Mouse (Mus musculus) limb, embryonic 10.5 days (tissue): ENCODE data around the gene Tsc2. TPM values are rescaled to one million over a fixed set of nuclear protein-coding genes. Genes with fewer than 3 reads are reported as not detected.
A peak's percentile ranks its signal among the peaks of the same experiment; 100 is the strongest.

Experiments
- DNase-seq: peaks from one replicate; pipeline ENCODE4 v3.0.0-alpha.2; 2017; ENCODE audit warnings: low spot score
- H3K27ac ChIP-seq: fragments of 300-500 bp; sonication (generic); 2 replicates; pipeline ENCODE4 v1.5.1; 2016; ENCODE audit warnings: mild to moderate bottlenecking
- H3K27me3 ChIP-seq: fragments of 300-500 bp; sonication (generic); 2 replicates; pipeline ENCODE4 v1.6.1; 2016; ENCODE audit warnings: low read depth, mild to moderate bottlenecking; ENCODE audit not compliant: poor library complexity, severe bottlenecking
- H3K36me3 ChIP-seq: fragments of 300-500 bp; sonication (generic); 2 replicates; pipeline ENCODE4 v1.6.1; 2016; ENCODE audit warnings: mild to moderate bottlenecking, moderate library complexity
- H3K4me1 ChIP-seq: fragments of 300-500 bp; sonication (generic); 2 replicates; pipeline ENCODE4 v1.6.1; 2016
- H3K4me3 ChIP-seq: fragments of 300-500 bp; sonication (generic); 2 replicates; pipeline ENCODE4 v1.5.1; 2016; ENCODE audit warnings: mild to moderate bottlenecking, moderate library complexity
- H3K9me3 ChIP-seq: fragments of 300-500 bp; sonication (generic); replicated peaks from 2 replicates; pipeline ENCODE4 v1.6.1; 2016; ENCODE audit warnings: mild to moderate bottlenecking
- WGBS: fragments of 180-500 bp; shearing (Covaris S2); methylation state at CpG from one replicate; pipeline ENCODE4 v1.1.7; 2016; 5-methylcytosine and 5-hydroxymethylcytosine counted together
- microRNA-seq: library from miRNA; unstranded; fragments of <30 nt; microRNA quantifications from one replicate; pipeline ENCODE4, GENCODE M21; 2017
- polyA plus RNA-seq: library from polyadenylated mRNA; unstranded; fragments of >200 nt; fragmentation: Nextera tagmentation; extraction: Ambion mirVana; gene quantifications from 2 replicates; pipeline ENCODE4 v1.2.1, GENCODE M21; 2016

Gene Tsc2
- polyA plus RNA-seq, 1 experiment from 2014 or later, result 79.5 TPM

GRCm38 (mm10) chr17:24551050-24551444 lies 81.4 kb downstream of the Tsc2 start:
- Histone ChIP-seq H3K9me3 (no peaks in the 10 kb centered on the region), H3K36me3 (no peaks in the 10 kb centered on the region; the same call in 1 of the 2 replicates), H3K4me1 (peaks cover 32% of the 10 kb centered on the region), H3K27me3 (peaks cover 17% of the 10 kb centered on the region), H3K27ac (peak overlapping the region; percentile 93), H3K4me3 (peak overlapping the region; percentile 77)
- WGBS, result 49% methylated on average over 3 of the region's 3 CpGs
- DNase-seq, result no peak

GRCm38 (mm10) chr17:24550416-24551049 lies 81.9 kb downstream of the Tsc2 start:
- Histone ChIP-seq H3K9me3 (no peaks in the 10 kb centered on the region), H3K27me3 (peaks cover 17% of the 10 kb centered on the region), H3K27ac (peak overlapping the region; percentile 93), H3K4me3 (peak overlapping the region; percentile 77), H3K4me1 (peaks cover 32% of the 10 kb centered on the region), H3K36me3 (no peaks in the 10 kb centered on the region; the same call in 1 of the 2 replicates)
- DNase-seq, result peak; percentile 84
- WGBS, result under 1% methylated on average over 44 of the region's 44 CpGs

GRCm38 (mm10) chr17:24549618-24550415 lies 82.6 kb downstream of the Tsc2 start, which contains the start of gene Pkd1:
Gene Pkd1, plus strand, starts transcription at chr17:24549834.
- Histone ChIP-seq H3K4me3 (peak within 1 kb of the TSS; percentile 77), H3K9me3 (no peaks in the 10 kb centered on the region), H3K4me1 (peaks cover 33% of the 10 kb centered on the region), H3K36me3 (no peaks in the 10 kb centered on the region; the same call in 1 of the 2 replicates), H3K27ac (peak within 1 kb of the TSS; percentile 93), H3K27me3 (peaks cover 19% of the 10 kb centered on the region)
- peak; percentile 98 for DNase-seq
- WGBS, result under 1% methylated on average over 71 of the region's 72 CpGs

- Histone ChIP-seq H3K4me1 (peaks cover 37% of the 10 kb centered on the region), H3K27me3 (peaks cover 25% of the 10 kb centered on the region), H3K36me3 (no peaks in the 10 kb centered on the region), H3K9me3 (no peaks in the 10 kb centered on the region), H3K27ac (peak overlapping the region; percentile 93), H3K4me3 (peak overlapping the region; percentile 77)
- WGBS, result 5% methylated on average over 23 of the region's 23 CpGs
- peak; percentile 50 for DNase-seq
Measured at GRCm38 (mm10) chr17:24548921-24549617, 83.4 kb downstream of the Tsc2 start.

- no peak for DNase-seq
- Histone ChIP-seq H3K36me3 (no peaks in the 10 kb centered on the region), H3K27me3 (peaks cover 25% of the 10 kb centered on the region), H3K9me3 (no peaks in the 10 kb centered on the region), H3K4me1 (peaks cover 37% of the 10 kb centered on the region), H3K27ac (peak overlapping the region; percentile 93), H3K4me3 (peak overlapping the region; percentile 77)
- WGBS, result 44% methylated on average over 9 of the region's 9 CpGs
Measured at GRCm38 (mm10) chr17:24548435-24548834, 84.0 kb downstream of the Tsc2 start.

- H3K4me3 ChIP-seq, result no peak overlapping the region
- H3K4me1 ChIP-seq, result peaks cover 27% of the 10 kb centered on the region
- H3K36me3 ChIP-seq, result no peaks in the 10 kb centered on the region
- H3K27me3 ChIP-seq, result peaks cover 25% of the 10 kb centered on the region
- no peak for DNase-seq
- H3K9me3 ChIP-seq, result no peaks in the 10 kb centered on the region
- no peak overlapping the region for H3K27ac ChIP-seq
- 91% methylated on average over 3 of the region's 3 CpGs for WGBS
Measured at GRCm38 (mm10) chr17:24546234-24546633, 86.2 kb downstream of the Tsc2 start.

Small RNA genes lying within 50 kb of the gene (microRNA-seq; reads per million reads assigned to microRNA genes)
- 1.5 reads per million for gene Gm24589

Other genes starting within 250 kb of the Tsc2 start
- 471 and 496 TPM in 2 replicates for gene Rnps1, start 218.1 kb downstream of the Tsc2 start, polyA plus RNA-seq
- gene Eci1, start 206.0 kb downstream of the Tsc2 start, polyA plus RNA-seq, result 87.9 and 104 TPM in 2 replicates
- 1.7 and 2.7 TPM in 2 replicates for gene Dnase1l2, start 189.5 kb downstream of the Tsc2 start, polyA plus RNA-seq
- gene E4f1, start 162.3 kb downstream of the Tsc2 start, polyA plus RNA-seq, result 35.0 and 38.7 TPM in 2 replicates
- 68.8 and 76.1 TPM in 2 replicates for gene Pgp, start 162.2 kb downstream of the Tsc2 start, polyA plus RNA-seq
- gene Bricd5, start 158.7 kb downstream of the Tsc2 start, polyA plus RNA-seq, result 0.24 TPM in 1 of 2 replicates, not detected in the other
- 31.6 and 42.2 TPM in 2 replicates for gene Mlst8, start 153.6 kb downstream of the Tsc2 start, polyA plus RNA-seq
- 1.4 and 3.6 TPM in 2 replicates for gene Caskin1, start 144.0 kb downstream of the Tsc2 start, polyA plus RNA-seq
- 125 and 136 TPM in 2 replicates for gene Traf7, start 104.7 kb downstream of the Tsc2 start, polyA plus RNA-seq
- 2.4 and 3.8 TPM in 2 replicates for gene Rab26, start 98.4 kb downstream of the Tsc2 start, polyA plus RNA-seq
- 18.9 and 24.7 TPM in 2 replicates for gene Pkd1, start 82.8 kb downstream of the Tsc2 start, polyA plus RNA-seq
- gene Nthl1, start 50 bp upstream of the Tsc2 start, polyA plus RNA-seq, result 27.5 and 31.2 TPM in 2 replicates
- gene Slc9a3r2, start 17.7 kb upstream of the Tsc2 start, polyA plus RNA-seq, result 47.2 and 57.1 TPM in 2 replicates
- 0.88 and 1.1 TPM in 2 replicates for gene Npw, start 25.8 kb upstream of the Tsc2 start, polyA plus RNA-seq
- gene Zfp598, start 37.1 kb upstream of the Tsc2 start, polyA plus RNA-seq, result 34.5 and 36.7 TPM in 2 replicates
- 5.2 and 7.0 TPM in 2 replicates for gene Syngr3, start 57.3 kb upstream of the Tsc2 start, polyA plus RNA-seq
- gene Gfer, start 63.5 kb upstream of the Tsc2 start, polyA plus RNA-seq, result 52.9 and 61.2 TPM in 2 replicates
- gene Noxo1, start 63.6 kb upstream of the Tsc2 start, polyA plus RNA-seq, result 0.59 and 2.3 TPM in 2 replicates
- gene Tbl3, start 75.0 kb upstream of the Tsc2 start, polyA plus RNA-seq, result 165 and 183 TPM in 2 replicates
- 0.21 and 0.38 TPM in 2 replicates for gene Rnf151, start 85.4 kb upstream of the Tsc2 start, polyA plus RNA-seq
- gene Rps2, start 85.5 kb upstream of the Tsc2 start, polyA plus RNA-seq, result 1,693 and 2,093 TPM in 2 replicates
- 202 and 204 TPM in 2 replicates for gene Ndufb10, start 91.8 kb upstream of the Tsc2 start, polyA plus RNA-seq
- gene Rpl3l, start 95.2 kb upstream of the Tsc2 start, polyA plus RNA-seq, result 0.15 TPM in 1 of 2 replicates, not detected in the other
- 19.9 and 23.6 TPM in 2 replicates for gene Msrb1, start 104.0 kb upstream of the Tsc2 start, polyA plus RNA-seq
- gene Hs3st6, start 120.4 kb upstream of the Tsc2 start, polyA plus RNA-seq, result 3.2 and 4.2 TPM in 2 replicates
- not detected in 2 replicates for gene Meiob, start 171.7 kb upstream of the Tsc2 start, polyA plus RNA-seq
- gene Hagh, start 207.5 kb upstream of the Tsc2 start, polyA plus RNA-seq, result 26.0 and 28.0 TPM in 2 replicates
- gene Fahd1, start 217.7 kb upstream of the Tsc2 start, polyA plus RNA-seq, result 14.5 and 17.6 TPM in 2 replicates
- gene Igfals, start 233.4 kb upstream of the Tsc2 start, polyA plus RNA-seq, result 0.55 and 0.84 TPM in 2 replicates